Mouse (Mus musculus) CH12.LX (cell line): ENCODE measurements around the gene Aspscr1. TPM values are rescaled to one million over a fixed set of nuclear protein-coding genes. Genes with fewer than 3 reads are reported as not detected.

Source experiments
- DNase-seq: peaks from one replicate; pipeline ENCODE4 v3.0.0-alpha.2; 2013; ENCODE audit errors: extremely low read depth
- H3K27ac ChIP-seq: 2 replicates; pipeline ENCODE4 v1.5.1; 2012; ENCODE audit warnings: low read depth, mild to moderate bottlenecking, control low read depth, moderate library complexity; ENCODE audit not compliant: insufficient read depth
- H3K27me3 ChIP-seq: replicated peaks from 2 replicates; pipeline ENCODE3; 2012; ENCODE audit warnings: inconsistent platforms
- H3K36me3 ChIP-seq, 2 experiments: replicated peaks in 1 of 2; 2 replicates each; pipeline versions ENCODE3 to v1.6.1; 2012; ENCODE audit warnings: inconsistent platforms in 1 of 2, low read length in 1 of 2, mild to moderate bottlenecking in 1 of 2, mixed read lengths in 1 of 2, moderate library complexity in 1 of 2; ENCODE audit not compliant: control insufficient read depth in 1 of 2, insufficient read depth in 1 of 2
- H3K4me1 ChIP-seq, 2 experiments: 2 replicates each; pipeline ENCODE4 v1.6.1; 2012; ENCODE audit warnings: inconsistent platforms in 1 of 2, moderate library complexity in 1 of 2; ENCODE audit not compliant: insufficient read depth in 2 of 2, control insufficient read depth in 1 of 2
- H3K4me2 ChIP-seq: 2 replicates; pipeline ENCODE4 v1.6.1; 2012; ENCODE audit warnings: low read depth, mild to moderate bottlenecking, control low read depth; ENCODE audit not compliant: poor library complexity, insufficient read depth, severe bottlenecking
- H3K4me3 ChIP-seq, 3 experiments: fragments of 150-350 bp in 1 of 3; sonication (generic) in 1 of 3; replicated peaks in 1 of 3; 2 replicates each; pipeline versions ENCODE3 to v1.5.1; 2011 to 2012; ENCODE audit warnings: low read depth in 2 of 3, low read length in 2 of 3, mild to moderate bottlenecking in 2 of 3, moderate library complexity in 2 of 3, control low read depth in 1 of 3, improper control_type of control experiment in 1 of 3, inconsistent platforms in 1 of 3, mixed read lengths in 1 of 3; ENCODE audit not compliant: poor library complexity in 1 of 3
- H3K79me2 ChIP-seq: replicated peaks from 2 replicates; pipeline ENCODE4 v1.6.1; 2012; ENCODE audit warnings: mild to moderate bottlenecking, moderate library complexity; ENCODE audit not compliant: control insufficient read depth, poor library complexity, insufficient read depth, severe bottlenecking; ENCODE audit errors: extremely low read depth
- H3K9ac ChIP-seq: 2 replicates; pipeline ENCODE4 v1.6.1; 2012; ENCODE audit warnings: low read depth, mild to moderate bottlenecking, control low read depth, moderate library complexity; ENCODE audit not compliant: insufficient read depth
- H3K9me3 ChIP-seq: replicated peaks from 2 replicates; pipeline ENCODE3; 2012; ENCODE audit warnings: low read length, inconsistent platforms, mixed read lengths
- CHD1 ChIP-seq: IDR thresholded peaks from 2 replicates; pipeline ENCODE4 v1.6.1; 2012; ENCODE audit warnings: low read depth, low read length, improper control_type of control experiment, inconsistent platforms
- CTCF ChIP-seq, 2 experiments: IDR thresholded peaks in 1 of 2; conservative IDR thresholded peaks in 1 of 2; 2 replicates each; pipeline ENCODE4 v1.5.1; 2011 to 2012; ENCODE audit warnings: low read depth in 2 of 2, low read length in 2 of 2, improper control_type of control experiment in 1 of 2, inconsistent platforms in 1 of 2, mild to moderate bottlenecking in 1 of 2, moderate library complexity in 1 of 2
- E2F4 ChIP-seq: IDR thresholded peaks from 2 replicates; pipeline ENCODE4 v1.6.1; 2011; ENCODE audit warnings: low read depth, low read length, improper control_type of control experiment; ENCODE audit not compliant: insufficient replicate concordance
- ELF1 ChIP-seq: IDR thresholded peaks from 2 replicates; pipeline ENCODE4 v1.6.1; 2014; ENCODE audit warnings: low read depth, mild to moderate bottlenecking, inconsistent platforms, low read length, improper control_type of control experiment
- GABPA ChIP-seq: IDR thresholded peaks from 2 replicates; pipeline ENCODE4 v1.6.1; 2012; ENCODE audit warnings: low read depth, low read length, improper control_type of control experiment, inconsistent platforms; ENCODE audit not compliant: insufficient replicate concordance
- HCFC1 ChIP-seq: IDR thresholded peaks from 2 replicates; pipeline ENCODE4 v1.6.1; 2012; ENCODE audit warnings: low read depth, mild to moderate bottlenecking, inconsistent platforms, low read length, improper control_type of control experiment
- JUN ChIP-seq: IDR thresholded peaks from 2 replicates; pipeline ENCODE4 v1.6.1; 2011; ENCODE audit warnings: low read depth, mild to moderate bottlenecking, low read length, improper control_type of control experiment, moderate library complexity; ENCODE audit not compliant: insufficient read depth
- JUND ChIP-seq: conservative IDR thresholded peaks from 2 replicates; pipeline ENCODE4 v1.6.1; 2011; ENCODE audit warnings: low read depth, low read length, improper control_type of control experiment
- MEF2A ChIP-seq: IDR thresholded peaks from 2 replicates; pipeline ENCODE4 v1.6.1; 2014; ENCODE audit warnings: low read depth, mild to moderate bottlenecking, inconsistent platforms, low read length, improper control_type of control experiment, borderline replicate concordance
- NELFE ChIP-seq: IDR thresholded peaks from 2 replicates; pipeline ENCODE4 v1.6.1; 2011; ENCODE audit warnings: low read depth, low read length, improper control_type of control experiment
- PAX5 ChIP-seq: IDR thresholded peaks from 2 replicates; pipeline ENCODE4 v1.6.1; 2012; ENCODE audit warnings: low read length, inconsistent platforms, mixed read lengths
- POLR2A ChIP-seq: IDR thresholded peaks from 2 replicates; pipeline ENCODE4 v1.6.1; 2011; ENCODE audit warnings: low read depth, mild to moderate bottlenecking, improper control_type of control experiment, low read length
- POLR2AphosphoS2 ChIP-seq: IDR thresholded peaks from 2 replicates; pipeline ENCODE4 v1.6.1; 2011; ENCODE audit warnings: low read depth, low read length, improper control_type of control experiment
- RAD21 ChIP-seq: IDR thresholded peaks from 2 replicates; pipeline ENCODE4 v1.6.1; 2011; ENCODE audit warnings: low read depth, mild to moderate bottlenecking, low read length, improper control_type of control experiment, moderate library complexity
- SMC3 ChIP-seq: IDR thresholded peaks from 2 replicates; pipeline ENCODE4 v1.6.1; 2011; ENCODE audit warnings: low read depth, low read length, improper control_type of control experiment
- USF1 ChIP-seq: IDR thresholded peaks from 2 replicates; pipeline ENCODE4 v1.6.1; 2014; ENCODE audit warnings: low read depth, mild to moderate bottlenecking, inconsistent platforms, low read length, improper control_type of control experiment
- USF2 ChIP-seq: conservative IDR thresholded peaks from 2 replicates; pipeline ENCODE4 v1.6.1; 2011; ENCODE audit warnings: low read depth, low read length, improper control_type of control experiment
- ZC3H11A ChIP-seq: IDR thresholded peaks from 2 replicates; pipeline ENCODE4 v1.6.1; 2012; ENCODE audit warnings: low read depth, mild to moderate bottlenecking, inconsistent platforms, low read length, improper control_type of control experiment
- ZMIZ1 ChIP-seq: IDR thresholded peaks from 2 replicates; pipeline ENCODE4 v1.6.1; 2012; ENCODE audit warnings: low read depth, mild to moderate bottlenecking, inconsistent platforms, low read length, improper control_type of control experiment
- ZNF384 ChIP-seq: IDR thresholded peaks from 2 replicates; pipeline ENCODE4 v1.6.1; 2012; ENCODE audit warnings: low read depth, low read length, improper control_type of control experiment, inconsistent platforms
- dilution Hi-C: fragments of 300-500 bp; cut with MboI; formaldehyde crosslinking; loops from 2 replicates; pipeline ENCODE4 v1.14.3; 2020; ENCODE audit warnings: low sequenced_read_pairs; ENCODE audit not compliant: extremely low pct_unique_long_range_greater_than_20kb, extremely low pct_ligation_motif_present
- in situ Hi-C: fragments of 300-500 bp; cut with MboI; formaldehyde crosslinking; loops from 3 replicates; pipeline ENCODE4 v1.14.3; 2019; ENCODE audit warnings: low sequenced_read_pairs, low pct_ligation_motif_present, low pct_unique_long_range_greater_than_20kb, mixed read lengths
- polyA plus RNA-seq: library from polyadenylated mRNA; unstranded; fragments of >175 nt; gene quantifications from 2 replicates; pipeline ENCODE4 v1.2.1, GENCODE M21; 2012; ENCODE audit warnings: low read depth; ENCODE audit not compliant: insufficient read length
- total RNA-seq, 2 experiments: library from RNA; depleted of rRNA; stranded (reverse); fragments of 300-350 nt in 1 of 2; fragments of >200 nt in 1 of 2; gene quantifications; 2 replicates each; pipeline ENCODE4 v1.2.3; 2012 to 2014

Gene Aspscr1
- total and polyA plus RNA-seq, 3 experiments: 27.3 to 69.9 (median 34.1) TPM

- TF ChIP-seq GABPA: peak; percentile 88; the same call in 1 of the 2 replicates
Measured at GRCm38 (mm10) chr11:120713580-120714518, 41.1 kb downstream of the Aspscr1 start, which contains the start of the genes Cenpx and Lrrc45 (continued).

- H3K4me2 ChIP-seq: peak overlapping the region; percentile 41
- no peak overlapping the region for H3K27ac ChIP-seq
- no peaks in the 10 kb centered on the region for H3K79me2 ChIP-seq
- H3K4me1 ChIP-seq: peaks cover 12 to 29% of the 10 kb centered on the region in 2 experiments
- TF ChIP-seq RAD21 (no peak), JUND (no peak), GABPA (no peak), ZNF384 (no peak), HCFC1 (no peak), ZC3H11A (no peak), NELFE (no peak), ZMIZ1 (no peak; the same call in 1 of the 2 replicates), MEF2A (no peak), E2F4 (no peak), USF2 (no peak), POLR2AphosphoS2 (no peak), USF1 (no peak), SMC3 (no peak), CTCF (conservative IDR thresholded peaks at IDR 0.05 in 1 of 2, IDR thresholded peaks at IDR 0.05 in 1 of 2; ENCODE audit: low read depth in 2 of 2, low read length in 2 of 2) (no peak)
- peak overlapping the region; percentile 59 for H3K9ac ChIP-seq
- H3K27me3 ChIP-seq: no peaks in the 10 kb centered on the region
- in situ Hi-C loops (no loop called here), dilution Hi-C loops (no loop called here)
- no peak for DNase-seq
- H3K9me3 ChIP-seq: no peaks in the 10 kb centered on the region
- H3K4me3 ChIP-seq: peak overlapping the region; percentile 70 to 95 (median 80)
- H3K36me3 ChIP-seq: peaks cover 55 to 80% of the 10 kb centered on the region in 2 experiments
Measured at GRCm38 (mm10) chr11:120714546-120714945, 41.8 kb downstream of the Aspscr1 start.

- in situ Hi-C loops: no loop called here
Measured at GRCm38 (mm10) chr11:120715131-120715530, 42.4 kb downstream of the Aspscr1 start.

More at GRCm38 (mm10) chr11:120715131-120715530, 42.4 kb downstream of the Aspscr1 start:
- no peaks in the 10 kb centered on the region for H3K9me3 ChIP-seq
- H3K9ac ChIP-seq: no peak overlapping the region
- no peak for TF ChIP-seq ELF1
- TF ChIP-seq NELFE: no peak
- no peak for TF ChIP-seq HCFC1
- no peak for TF ChIP-seq GABPA
- TF ChIP-seq JUN: no peak
- no peak for TF ChIP-seq PAX5
- no peak for TF ChIP-seq CHD1
- no peak for TF ChIP-seq MEF2A
- TF ChIP-seq POLR2A: no peak
- no peak for DNase-seq
- peaks cover 56 to 80% of the 10 kb centered on the region in 2 experiments for H3K36me3 ChIP-seq
- dilution Hi-C loops: no loop called here
- H3K4me3 ChIP-seq: no peak overlapping the region
- H3K79me2 ChIP-seq: no peaks in the 10 kb centered on the region
- peaks cover 12 to 29% of the 10 kb centered on the region in 2 experiments for H3K4me1 ChIP-seq
- no peak overlapping the region for H3K4me2 ChIP-seq
- no peaks in the 10 kb centered on the region for H3K27me3 ChIP-seq
- no peak overlapping the region for H3K27ac ChIP-seq
